Mouse (Mus musculus) myocyte (in vitro differentiated cells): ENCODE measurements at regions not wholly inside any gene's neighbourhood (a gene's known extent, or its start where the extent isn't known, plus 50 kb on each side); places are given as distances from the start of the nearest gene placed in this dataset.

Experiments used
- CEBPB ChIP-seq: IDR thresholded peaks from 2 replicates; pipeline ENCODE4 v1.6.1; 2011; ENCODE audit warnings: mild to moderate bottlenecking, moderate library complexity; ENCODE audit not compliant: poor library complexity, insufficient read depth, severe bottlenecking
- E2F4 ChIP-seq: IDR thresholded peaks from one replicate; pipeline ENCODE4 v1.6.1; 2011; ENCODE audit warnings: mild to moderate bottlenecking, control low read depth, moderate library complexity; ENCODE audit not compliant: insufficient read depth
- MAX ChIP-seq: IDR thresholded peaks from one replicate; pipeline ENCODE4 v1.6.1; 2011; ENCODE audit warnings: low read depth, mild to moderate bottlenecking, control low read depth
- MYOD1 ChIP-seq, 3 experiments: IDR thresholded peaks; one replicate each; pipeline ENCODE4 v1.6.1; 2011; ENCODE audit warnings: control low read depth in 2 of 3, low read depth in 2 of 3, mild to moderate bottlenecking in 2 of 3, moderate library complexity in 1 of 3; ENCODE audit not compliant: insufficient read length in 2 of 3, control insufficient read depth in 1 of 3
- MYOG ChIP-seq, 3 experiments: IDR thresholded peaks; one replicate each; pipeline ENCODE4 v1.6.1; 2011; ENCODE audit warnings: control low read depth in 2 of 3, low read depth in 2 of 3, mild to moderate bottlenecking in 2 of 3; ENCODE audit not compliant: insufficient read length in 2 of 3, control insufficient read depth in 1 of 3, insufficient read depth in 1 of 3
- POLR2A ChIP-seq: IDR thresholded peaks from one replicate; pipeline ENCODE4 v1.6.1; 2011; ENCODE audit warnings: low read depth, mild to moderate bottlenecking, control low read depth, moderate library complexity; ENCODE audit not compliant: insufficient read length
- POLR2AphosphoS2 ChIP-seq: IDR thresholded peaks from one replicate; pipeline ENCODE4 v1.6.1; 2011; ENCODE audit warnings: low read depth, control low read depth; ENCODE audit not compliant: insufficient read length
- TCF12 ChIP-seq: IDR thresholded peaks from one replicate; pipeline ENCODE4 v1.6.1; 2011; ENCODE audit warnings: mild to moderate bottlenecking, control low read depth; ENCODE audit not compliant: poor library complexity, insufficient read depth, severe bottlenecking
- TCF3 ChIP-seq: IDR thresholded peaks from one replicate; pipeline ENCODE4 v1.6.1; 2011; ENCODE audit warnings: low read depth, control low read depth; ENCODE audit not compliant: insufficient read length
- USF1 ChIP-seq: IDR thresholded peaks from one replicate; pipeline ENCODE4 v1.6.1; 2011; ENCODE audit warnings: low read depth, mild to moderate bottlenecking, control low read depth, moderate library complexity

DNA sequence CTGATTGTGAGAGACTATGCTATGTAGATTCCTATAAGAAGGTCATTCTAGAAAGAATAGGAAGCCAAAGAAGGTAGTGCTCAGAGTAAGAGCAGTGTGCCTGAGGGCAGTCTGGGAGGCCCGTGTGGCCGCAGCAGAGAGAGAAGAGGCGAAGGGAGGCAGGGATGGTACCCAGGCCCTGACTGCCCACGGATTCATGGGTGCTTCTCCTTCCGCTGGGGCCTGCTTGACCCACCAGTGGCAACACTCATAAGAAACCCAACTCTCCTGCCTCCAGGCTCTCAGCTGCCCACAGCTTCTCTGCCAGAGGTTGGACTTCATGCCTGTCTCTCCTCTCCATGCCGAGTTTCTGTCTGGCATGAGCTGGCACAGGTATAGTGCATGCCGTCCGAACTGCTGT, 60.6 kb upstream of the Twist2 start:
- TF ChIP-seq POLR2A (no peak), USF1 (no peak), E2F4 (no peak), MYOG (IDR thresholded peaks at IDR 0.05; ENCODE audit: control insufficient read depth in 1 of 3, insufficient read depth in 1 of 3, insufficient read length in 2 of 3, low read depth in 2 of 3) (no peak), TCF3 (no peak), CEBPB (no peak), MYOD1 (IDR thresholded peaks at IDR 0.05; ENCODE audit: control insufficient read depth in 1 of 3, insufficient read length in 2 of 3, low read depth in 2 of 3) (no peak), TCF12 (no peak), MAX (no peak), POLR2AphosphoS2 (no peak)
